Mouse (Mus musculus): ENCODE measurements around the gene Hist1h2bh.
"Not testable (repeated sequence)": the region's sequence is repeated elsewhere in the genome, so short reads cannot be mapped to it uniquely, and the experiment has no call there.

Hist1h2bh gene

DNA sequence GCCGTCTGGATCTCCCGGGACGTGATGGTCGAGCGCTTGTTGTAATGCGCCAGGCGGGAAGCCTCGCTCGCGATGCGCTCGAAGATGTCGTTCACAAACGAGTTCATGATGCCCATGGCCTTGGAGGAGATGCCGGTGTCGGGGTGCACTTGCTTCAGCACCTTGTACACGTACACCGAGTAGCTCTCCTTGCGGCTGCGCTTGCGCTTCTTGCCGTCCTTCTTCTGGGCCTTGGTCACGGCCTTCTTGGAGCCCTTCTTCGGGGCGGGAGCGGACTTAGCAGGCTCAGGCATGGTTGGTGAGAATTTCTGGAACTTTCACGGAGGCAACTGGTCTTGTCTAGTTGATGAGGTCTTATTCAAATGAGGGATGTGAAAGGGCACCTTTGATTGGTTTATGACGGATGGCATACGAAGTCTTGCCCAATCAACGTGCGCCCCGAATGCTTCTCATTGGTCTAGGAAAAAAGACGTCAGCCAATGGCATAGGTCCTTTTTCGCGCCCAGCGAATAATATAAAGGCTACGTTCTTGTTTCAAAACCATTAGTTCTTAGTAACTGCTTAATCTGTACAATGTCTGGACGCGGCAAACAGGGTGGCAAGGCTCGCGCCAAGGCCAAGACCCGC is 30.8 kb upstream of the Hist1h2bh start, which contains the start of the genes Hist1h2bf and Hist1h2ad:
TSS of gene Hist1h2bf (minus strand) at position 299 of the 627 bp plus-strand sequence.
TSS of gene Hist1h2ad (plus strand) at position 484 of the 627 bp plus-strand sequence.
- DNase-seq (ENCODE audit: low spot score): peak; percentile 75

DNA sequence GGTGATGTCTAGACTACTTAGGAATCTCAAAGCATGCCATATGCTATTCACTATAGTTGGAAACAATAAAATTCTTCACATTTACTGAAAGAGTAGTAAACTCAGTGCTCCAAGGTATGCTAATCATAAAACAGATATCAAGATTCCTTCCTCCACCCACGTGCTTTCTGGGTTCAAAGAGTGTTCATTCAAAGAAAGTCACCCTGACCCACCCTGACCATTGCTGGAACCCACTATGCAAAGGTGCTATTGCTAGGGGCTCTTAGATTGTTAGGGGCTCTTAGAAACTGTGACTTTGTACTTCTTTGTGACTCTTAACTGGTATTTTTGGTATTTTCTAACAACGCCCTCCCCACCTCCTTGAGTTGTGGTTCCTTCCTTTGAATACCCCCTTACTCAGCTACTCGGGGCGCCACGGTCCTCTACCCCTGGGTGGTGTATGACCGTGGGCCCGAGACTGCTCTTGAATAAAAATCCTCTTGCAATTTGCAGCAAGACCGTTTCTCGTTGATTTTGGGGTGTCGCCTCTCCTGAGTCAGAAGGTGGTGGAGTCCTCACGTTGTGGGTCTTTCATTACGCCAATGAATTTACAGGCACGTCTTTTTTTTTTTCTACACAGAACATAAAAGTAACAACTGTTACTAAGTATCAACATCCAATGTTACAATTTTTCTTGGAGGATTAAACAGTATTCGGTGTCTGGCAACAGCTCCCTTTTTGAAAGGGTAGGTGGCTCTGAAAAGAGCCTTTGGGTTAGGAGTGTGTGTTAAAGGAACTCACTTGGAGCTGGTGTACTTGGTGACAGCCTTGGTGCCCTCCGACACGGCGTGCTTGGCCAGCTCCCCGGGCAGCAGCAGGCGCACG is 30.1 kb upstream of the Hist1h2bh start:
- not testable (repeated sequence) for DNase-seq (ENCODE audit: low spot score)

DNA sequence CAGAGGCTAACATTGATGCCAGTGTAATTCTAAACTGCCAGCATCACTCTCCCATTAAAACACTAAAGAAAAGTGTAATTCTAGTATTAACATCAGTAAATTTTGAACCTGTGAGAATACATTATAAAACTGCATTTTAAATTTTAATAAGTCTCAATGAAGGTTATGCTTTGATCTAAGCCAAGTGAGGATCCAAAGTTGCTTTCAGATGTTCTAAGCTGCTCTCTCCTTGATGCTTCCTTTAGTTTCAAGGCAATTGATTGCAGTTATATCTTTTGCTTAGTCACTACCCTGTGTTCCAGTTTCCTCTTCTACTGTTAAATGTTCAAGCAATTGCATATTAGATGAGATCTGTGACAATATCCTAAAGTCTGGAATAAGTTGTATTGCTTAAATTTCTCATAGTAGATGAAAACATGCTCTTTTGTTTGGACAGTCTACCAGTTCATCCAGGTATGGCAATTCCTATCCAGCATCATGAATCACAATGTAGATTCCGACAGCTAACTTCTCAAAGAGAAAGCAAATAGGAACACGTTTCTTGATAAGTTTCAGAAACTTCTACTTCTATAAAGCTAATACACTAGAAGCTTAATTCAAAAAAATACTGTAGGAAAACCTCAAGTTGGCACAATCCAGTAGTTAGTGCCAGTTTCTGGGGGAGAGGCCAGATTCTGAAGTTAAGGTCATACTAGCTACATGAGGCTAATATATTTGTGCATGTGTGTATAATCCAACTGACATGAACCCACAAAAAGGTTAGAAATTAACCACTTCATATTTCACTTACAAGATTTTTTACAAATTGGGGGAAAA is 29.2 kb upstream of the Hist1h2bh start:
- no peak for DNase-seq (ENCODE audit: low spot score)

DNA sequence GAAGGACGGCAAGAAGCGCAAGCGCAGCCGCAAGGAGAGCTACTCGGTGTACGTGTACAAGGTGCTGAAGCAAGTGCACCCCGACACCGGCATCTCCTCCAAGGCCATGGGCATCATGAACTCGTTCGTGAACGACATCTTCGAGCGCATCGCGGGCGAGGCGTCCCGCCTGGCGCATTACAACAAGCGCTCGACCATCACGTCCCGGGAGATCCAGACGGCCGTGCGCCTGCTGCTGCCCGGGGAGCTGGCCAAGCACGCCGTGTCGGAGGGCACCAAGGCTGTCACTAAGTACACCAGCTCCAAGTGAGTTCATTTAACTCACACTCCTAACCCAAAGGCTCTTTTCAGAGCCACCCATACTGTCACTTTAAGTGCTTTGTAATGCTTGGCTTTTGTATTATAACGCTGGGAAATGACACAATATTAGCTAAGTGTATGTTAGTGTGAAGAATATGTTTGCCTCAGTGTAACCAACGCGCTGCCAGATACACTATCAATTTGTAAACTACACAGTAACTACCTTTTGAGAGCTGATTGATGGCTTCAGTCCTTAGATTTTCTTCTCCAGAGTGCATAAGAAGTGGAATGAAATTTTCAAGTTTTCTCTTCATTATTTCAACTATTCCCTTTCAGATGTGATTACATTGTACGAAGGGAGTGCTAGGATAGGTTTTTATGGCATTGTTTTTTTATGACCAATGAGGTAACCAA is 28.5 kb upstream of the Hist1h2bh start:
- not testable (repeated sequence) for DNase-seq (ENCODE audit: low spot score)

DNA sequence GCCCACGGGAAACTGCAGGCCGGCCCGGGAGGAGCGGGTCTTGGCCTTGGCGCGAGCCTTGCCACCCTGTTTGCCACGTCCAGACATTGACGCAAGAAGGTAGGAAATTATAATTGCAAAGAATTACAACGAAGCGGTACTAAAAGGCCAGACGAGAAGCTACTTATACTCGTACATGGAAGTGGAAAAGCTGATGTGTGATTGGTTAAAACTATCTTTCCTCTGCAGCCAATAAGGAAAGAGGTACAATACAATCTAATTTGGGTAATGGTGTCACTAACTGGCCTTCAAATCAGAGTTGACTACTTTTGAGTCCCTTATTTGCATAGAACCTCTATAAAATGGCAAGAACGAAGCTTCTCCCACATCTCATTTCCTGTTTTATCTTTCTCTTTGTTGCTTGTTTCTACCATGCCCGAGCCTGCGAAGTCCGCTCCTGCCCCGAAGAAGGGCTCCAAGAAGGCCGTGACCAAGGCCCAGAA is 27.9 kb upstream of the Hist1h2bh start, which contains the start of the genes Hist1h2ae and Hist1h2bg:
TSS of gene Hist1h2ae (minus strand) at position 199 of the 482 bp plus-strand sequence.
TSS of gene Hist1h2bg (plus strand) at position 375 of the 482 bp plus-strand sequence.
- peak; percentile 69 for DNase-seq (ENCODE audit: low spot score)

DNA sequence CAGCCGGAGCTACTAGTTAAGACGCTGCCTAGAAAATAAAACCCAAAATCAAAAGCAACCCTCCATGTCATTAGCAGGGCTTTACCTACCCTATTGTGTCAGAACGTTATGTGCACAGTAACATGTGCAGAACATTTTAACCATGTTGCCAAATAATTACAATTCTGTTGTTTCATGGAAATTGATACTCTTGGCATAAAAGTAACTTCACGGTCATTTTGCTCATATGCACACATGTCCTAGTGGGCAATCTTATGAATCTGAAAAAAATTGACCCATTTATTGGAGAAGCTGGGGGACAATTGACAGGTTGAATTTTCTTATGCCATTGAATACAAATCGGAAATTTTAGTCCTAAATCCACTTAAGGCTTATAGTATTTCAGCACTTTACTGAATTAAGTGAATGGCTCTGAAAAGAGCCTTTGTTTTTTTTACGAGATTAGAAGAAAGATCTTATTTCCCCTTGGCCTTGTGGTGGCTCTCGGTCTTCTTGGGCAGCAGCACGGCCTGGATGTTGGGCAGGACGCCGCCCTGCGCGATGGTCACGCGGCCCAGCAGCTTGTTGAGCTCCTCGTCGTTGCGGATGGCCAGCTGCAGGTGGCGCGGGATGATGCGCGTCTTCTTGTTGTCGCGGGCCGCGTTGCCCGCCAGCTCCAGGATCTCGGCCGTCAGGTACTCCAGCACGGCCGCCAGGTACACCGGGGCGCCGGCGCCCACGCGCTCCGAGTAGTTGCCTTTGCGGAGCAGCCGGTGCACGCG is 27.2 kb upstream of the Hist1h2bh start:
- DNase-seq (ENCODE audit: low spot score): not testable (repeated sequence)

DNA sequence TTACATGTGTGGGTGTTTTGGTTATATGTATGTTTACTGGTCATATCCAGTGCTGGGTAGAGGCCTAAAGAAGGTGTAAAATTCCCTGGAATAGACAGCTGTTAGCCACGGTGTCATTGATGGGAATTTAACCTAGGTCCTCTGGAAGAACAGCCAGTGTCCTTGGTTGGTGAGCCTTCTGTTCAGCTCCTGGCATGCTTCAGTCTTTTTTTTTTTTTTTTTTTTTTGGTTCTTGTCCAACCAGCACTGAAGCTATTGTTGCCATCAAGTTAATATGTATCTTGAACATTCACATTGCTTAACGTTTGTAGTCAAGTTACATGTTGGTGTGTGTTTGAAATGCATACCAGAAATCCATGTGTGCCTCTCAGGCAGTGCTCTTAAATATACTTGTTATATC is 21.3 kb upstream of the Hist1h2bh start:
- DNase-seq (ENCODE audit: low spot score): no peak

DNA sequence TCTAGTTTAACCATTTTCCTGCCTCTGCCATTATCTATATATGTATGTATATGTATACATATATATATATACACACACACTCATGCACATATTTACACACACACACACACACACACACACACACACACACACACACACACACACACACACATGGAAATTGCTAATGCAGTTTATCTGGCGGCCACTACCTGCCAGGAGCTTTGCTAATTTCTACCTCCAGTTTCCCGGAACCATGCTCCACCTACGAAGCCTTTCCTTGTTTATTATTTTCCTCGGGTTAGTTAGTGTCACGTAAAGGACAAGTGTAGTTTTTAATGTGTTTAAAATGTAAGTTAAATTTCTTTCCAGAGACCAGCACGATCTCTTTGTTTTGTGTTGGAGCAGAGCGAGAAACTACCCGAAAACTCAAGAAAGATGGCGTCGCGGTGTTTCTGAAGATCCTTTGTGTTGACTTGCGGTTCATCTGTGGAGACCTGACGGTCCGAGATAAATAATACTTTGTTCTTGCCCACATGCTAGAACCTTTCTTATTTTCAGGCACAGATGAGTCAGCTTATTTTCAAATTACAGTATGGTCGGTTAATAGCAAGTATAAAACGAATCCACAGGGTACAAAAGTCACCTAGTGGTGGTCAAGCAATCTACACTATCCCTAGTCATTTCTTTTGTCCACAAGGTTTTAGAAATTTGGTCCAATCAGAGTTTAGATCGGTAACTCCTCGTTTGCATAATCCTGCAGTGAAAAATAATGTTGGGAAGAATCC is 19.7 kb upstream of the Hist1h2bh start:
- DNase-seq (ENCODE audit: low spot score): no peak

DNA sequence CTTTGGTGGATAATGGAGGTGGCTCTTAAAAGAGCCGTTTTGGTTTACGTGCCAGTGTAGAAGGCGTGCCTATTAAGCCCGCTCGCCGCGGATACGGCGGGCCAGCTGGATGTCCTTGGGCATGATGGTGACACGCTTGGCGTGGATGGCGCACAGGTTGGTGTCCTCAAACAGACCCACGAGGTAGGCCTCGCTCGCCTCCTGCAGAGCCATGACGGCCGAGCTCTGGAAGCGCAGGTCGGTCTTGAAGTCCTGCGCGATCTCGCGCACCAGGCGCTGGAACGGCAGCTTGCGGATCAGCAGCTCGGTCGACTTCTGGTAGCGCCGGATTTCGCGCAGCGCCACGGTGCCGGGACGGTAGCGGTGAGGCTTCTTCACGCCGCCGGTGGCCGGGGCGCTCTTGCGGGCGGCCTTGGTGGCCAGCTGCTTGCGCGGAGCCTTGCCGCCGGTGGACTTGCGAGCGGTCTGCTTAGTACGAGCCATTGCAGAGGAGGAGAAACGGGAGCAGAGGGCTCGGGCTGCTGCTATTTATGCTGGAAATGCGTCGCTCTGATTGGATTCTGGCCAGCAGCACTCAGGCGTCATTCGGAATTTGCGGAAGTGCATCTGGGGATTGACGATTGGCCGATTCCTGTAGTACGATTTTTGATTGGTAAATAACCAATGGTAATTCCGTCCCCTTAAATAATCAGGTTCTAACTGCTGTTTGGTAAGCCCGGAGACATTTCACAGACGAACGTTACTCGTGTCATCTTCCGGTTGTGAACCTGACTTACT is 18.9 kb upstream of the Hist1h2bh start, which contains the start of gene Hist1h3e:
TSS of gene Hist1h3e (minus strand) at position 487 of the 777 bp plus-strand sequence.
- DNase-seq (ENCODE audit: low spot score): peak; percentile 91

DNA sequence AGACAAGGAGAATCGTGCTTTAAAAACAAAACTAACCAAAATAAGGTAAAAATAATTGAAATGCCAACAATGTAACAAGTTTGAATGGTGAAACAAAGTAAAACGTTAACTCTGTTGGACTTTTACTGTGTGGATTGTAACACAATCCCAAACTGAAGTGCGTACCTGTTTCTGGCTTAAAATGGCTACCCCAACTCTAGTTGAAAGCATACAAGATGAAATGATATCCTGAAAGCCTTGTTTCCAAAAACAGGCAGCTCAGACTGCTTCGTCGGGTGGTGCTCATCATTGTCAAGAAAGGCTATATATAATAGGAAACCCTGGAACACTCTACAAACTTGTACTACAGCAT is 18.3 kb upstream of the Hist1h2bh start:
- DNase-seq (ENCODE audit: low spot score): not testable (repeated sequence)

DNA sequence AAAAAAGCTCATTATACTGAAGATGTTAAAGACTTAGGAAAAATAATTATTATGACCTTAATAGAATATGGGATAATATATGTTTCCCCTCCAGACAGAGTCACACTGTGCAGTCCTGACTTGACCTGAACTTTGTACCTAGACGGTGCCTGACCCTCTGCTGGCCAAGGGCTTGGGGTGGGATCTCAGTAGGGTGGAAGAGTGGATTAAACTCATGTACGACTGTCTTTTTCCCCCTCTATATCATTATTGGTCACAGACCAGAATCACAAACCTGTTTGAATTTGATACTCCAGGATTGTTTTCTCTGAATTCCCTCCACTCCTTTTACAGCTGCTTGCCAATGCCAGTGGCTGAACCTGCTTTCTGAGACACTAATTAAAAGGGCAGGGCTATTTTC is 17.5 kb upstream of the Hist1h2bh start:
- DNase-seq (ENCODE audit: low spot score): not testable (repeated sequence)

DNA sequence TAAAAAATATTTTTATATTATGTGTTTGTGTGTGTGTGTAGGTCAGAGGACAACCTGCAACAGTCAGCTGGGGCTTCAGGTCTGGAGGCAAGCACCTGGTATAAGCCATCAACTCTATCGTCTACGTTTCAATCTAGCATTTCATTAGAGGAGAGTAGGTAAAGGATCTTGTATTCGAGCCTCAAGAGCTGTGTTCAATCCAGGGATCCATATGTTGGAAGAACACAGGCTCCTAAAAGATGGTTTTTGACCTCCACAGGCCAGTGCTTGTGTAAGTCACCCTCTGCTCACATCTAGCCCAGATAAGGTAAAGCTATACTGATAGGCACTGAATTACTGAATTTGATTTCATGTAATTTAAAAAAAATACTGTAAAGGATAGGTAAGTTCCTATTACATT is 13.7 kb upstream of the Hist1h2bh start:
- no peak for DNase-seq (ENCODE audit: low spot score)

DNA sequence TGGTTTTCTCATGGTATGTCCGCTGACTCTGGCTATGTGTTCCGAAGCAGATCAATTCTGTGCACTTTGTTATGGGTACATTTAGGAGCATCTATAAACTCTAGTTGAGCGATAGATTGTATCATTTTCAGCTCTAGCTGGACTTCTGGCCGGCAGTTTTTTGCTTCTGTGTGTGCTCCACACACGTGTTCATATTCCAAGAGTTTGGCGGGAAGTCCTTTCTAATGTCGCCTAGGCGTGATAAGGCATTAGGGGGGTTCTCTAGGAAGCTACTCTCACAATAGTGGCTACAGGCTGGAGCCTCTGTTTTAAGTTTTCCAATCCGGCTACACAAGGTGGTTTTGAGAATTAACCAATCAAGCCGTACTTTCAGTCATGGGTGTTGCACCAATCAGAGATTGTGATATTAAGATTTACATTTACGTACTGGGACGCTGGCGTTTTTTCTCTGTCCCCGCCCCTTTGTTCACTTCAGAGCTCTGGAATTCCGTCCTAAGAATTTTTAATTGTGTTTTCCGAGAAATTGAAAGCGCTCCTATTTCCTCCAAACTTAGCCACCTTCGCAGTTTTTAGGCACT is 12.7 kb upstream of the Hist1h2bh start:
- DNase-seq (ENCODE audit: low spot score): peak; percentile 47

DNA sequence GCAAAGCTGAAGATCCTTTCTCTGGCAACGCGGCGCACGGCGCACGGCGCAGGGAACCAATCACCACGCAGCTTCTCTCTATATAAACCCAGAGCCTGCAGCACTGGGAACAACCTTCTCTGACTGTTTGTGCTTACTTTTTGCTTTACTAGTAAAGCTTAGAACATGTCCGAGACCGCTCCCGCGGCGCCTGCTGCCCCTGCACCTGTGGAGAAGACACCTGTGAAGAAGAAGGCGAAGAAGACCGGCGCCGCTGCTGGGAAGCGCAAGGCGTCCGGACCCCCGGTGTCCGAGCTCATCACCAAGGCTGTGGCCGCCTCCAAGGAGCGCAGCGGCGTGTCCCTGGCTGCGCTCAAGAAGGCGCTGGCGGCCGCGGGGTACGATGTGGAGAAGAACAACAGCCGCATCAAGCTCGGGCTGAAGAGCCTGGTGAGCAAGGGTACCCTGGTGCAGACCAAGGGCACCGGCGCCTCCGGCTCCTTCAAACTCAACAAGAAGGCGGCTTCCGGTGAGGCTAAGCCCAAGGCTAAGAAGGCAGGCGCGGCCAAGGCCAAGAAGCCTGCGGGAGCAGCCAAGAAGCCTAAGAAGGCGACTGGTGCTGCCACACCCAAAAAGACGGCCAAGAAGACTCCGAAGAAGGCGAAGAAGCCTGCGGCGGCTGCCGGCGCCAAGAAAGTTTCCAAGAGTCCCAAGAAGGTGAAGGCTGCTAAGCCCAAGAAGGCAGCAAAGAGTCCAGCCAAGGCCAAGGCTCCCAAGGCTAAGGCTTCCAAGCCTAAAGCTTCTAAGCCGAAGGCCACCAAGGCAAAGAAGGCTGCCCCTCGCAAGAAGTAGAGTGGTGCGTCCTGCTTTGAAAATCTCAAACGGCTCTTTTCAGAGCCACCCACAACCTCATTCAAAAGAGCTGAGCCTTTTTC is 12.0 kb upstream of the Hist1h2bh start:
- DNase-seq (ENCODE audit: low spot score): peak; percentile 80

DNA sequence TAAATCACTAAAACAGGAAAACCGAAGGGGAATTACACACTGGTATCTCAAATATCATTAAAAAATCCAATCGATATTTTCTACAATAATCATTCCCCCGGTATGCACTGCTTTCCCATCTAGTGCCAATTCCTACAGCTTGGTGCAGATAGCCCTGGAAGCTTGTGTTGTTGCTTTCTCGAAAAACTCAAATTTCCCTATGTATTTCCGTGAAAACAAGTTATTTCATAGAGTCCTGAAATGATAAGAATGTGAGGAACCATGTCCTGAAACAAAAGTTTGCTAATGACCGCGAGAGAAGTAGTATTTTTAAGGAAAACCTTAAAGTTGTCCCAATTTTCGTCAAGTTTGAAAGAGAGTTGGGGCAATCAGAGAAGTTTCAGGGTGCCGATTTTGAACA is 11.2 kb upstream of the Hist1h2bh start:
- no peak for DNase-seq (ENCODE audit: low spot score)

DNA sequence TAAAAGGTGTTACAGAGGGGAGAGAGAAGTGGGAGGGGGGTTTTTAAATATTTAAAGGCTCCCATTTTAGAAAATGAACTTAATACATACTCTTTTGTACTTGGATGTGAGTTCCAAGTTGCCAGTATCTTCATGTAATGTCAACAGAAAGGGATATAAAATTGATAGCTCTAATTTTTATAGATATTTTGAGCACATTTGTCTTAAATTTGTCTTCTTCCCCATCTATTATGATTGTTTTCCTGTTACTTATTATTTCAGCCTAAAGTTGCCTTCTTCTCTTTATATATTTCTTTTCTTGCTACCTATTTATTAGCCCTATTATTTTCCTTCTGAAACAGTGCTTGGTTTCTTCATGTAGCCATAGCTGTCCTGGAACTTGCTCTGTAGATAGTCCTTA is 9.8 kb upstream of the Hist1h2bh start, which contains the start of gene Hist1h1d:
TSS of gene Hist1h1d (plus strand) at position 301 of the 400 bp plus-strand sequence.
- no peak for DNase-seq (ENCODE audit: low spot score)

Measured in ovary, postnatal 36 days (tissue).